Mouse (Mus musculus) CH12.LX (cell line): ENCODE results near the gene Dnajb1.

Experiments
- CHD2 ChIP-seq: IDR thresholded peaks from 2 replicates; pipeline ENCODE4 v1.6.1; 2011; ENCODE audit warnings: low read length, improper control_type of control experiment
- CTCF ChIP-seq, 2 experiments: IDR thresholded peaks in 1 of 2; conservative IDR thresholded peaks in 1 of 2; 2 replicates each; pipeline ENCODE4 v1.5.1; 2011 to 2012; ENCODE audit warnings: low read depth in 2 of 2, low read length in 2 of 2, improper control_type of control experiment in 1 of 2, inconsistent platforms in 1 of 2, mild to moderate bottlenecking in 1 of 2, moderate library complexity in 1 of 2
- EP300 ChIP-seq: IDR thresholded peaks from 2 replicates; pipeline ENCODE4 v1.6.1; 2011; ENCODE audit warnings: low read length, improper control_type of control experiment
- HCFC1 ChIP-seq: IDR thresholded peaks from 2 replicates; pipeline ENCODE4 v1.6.1; 2012; ENCODE audit warnings: low read depth, mild to moderate bottlenecking, inconsistent platforms, low read length, improper control_type of control experiment
- JUN ChIP-seq: IDR thresholded peaks from 2 replicates; pipeline ENCODE4 v1.6.1; 2011; ENCODE audit warnings: low read depth, mild to moderate bottlenecking, low read length, improper control_type of control experiment, moderate library complexity; ENCODE audit not compliant: insufficient read depth
- MAX ChIP-seq: IDR thresholded peaks from 2 replicates; pipeline ENCODE4 v1.6.1; 2011; ENCODE audit warnings: low read length, improper control_type of control experiment
- MAZ ChIP-seq: IDR thresholded peaks from 2 replicates; pipeline ENCODE4 v1.6.1; 2012; ENCODE audit warnings: low read depth, mild to moderate bottlenecking, inconsistent platforms, low read length, improper control_type of control experiment, moderate library complexity
- POLR2A ChIP-seq: IDR thresholded peaks from 2 replicates; pipeline ENCODE4 v1.6.1; 2011; ENCODE audit warnings: low read depth, mild to moderate bottlenecking, improper control_type of control experiment, low read length
- POLR2AphosphoS2 ChIP-seq: IDR thresholded peaks from 2 replicates; pipeline ENCODE4 v1.6.1; 2011; ENCODE audit warnings: low read depth, low read length, improper control_type of control experiment
- RAD21 ChIP-seq: IDR thresholded peaks from 2 replicates; pipeline ENCODE4 v1.6.1; 2011; ENCODE audit warnings: low read depth, mild to moderate bottlenecking, low read length, improper control_type of control experiment, moderate library complexity
- SIN3A ChIP-seq: IDR thresholded peaks from 2 replicates; pipeline ENCODE4 v1.6.1; 2012; ENCODE audit warnings: low read length, improper control_type of control experiment, inconsistent platforms
- TBP ChIP-seq: conservative IDR thresholded peaks from 2 replicates; pipeline ENCODE4 v1.6.1; 2011; ENCODE audit warnings: low read depth, low read length, improper control_type of control experiment

DNA sequence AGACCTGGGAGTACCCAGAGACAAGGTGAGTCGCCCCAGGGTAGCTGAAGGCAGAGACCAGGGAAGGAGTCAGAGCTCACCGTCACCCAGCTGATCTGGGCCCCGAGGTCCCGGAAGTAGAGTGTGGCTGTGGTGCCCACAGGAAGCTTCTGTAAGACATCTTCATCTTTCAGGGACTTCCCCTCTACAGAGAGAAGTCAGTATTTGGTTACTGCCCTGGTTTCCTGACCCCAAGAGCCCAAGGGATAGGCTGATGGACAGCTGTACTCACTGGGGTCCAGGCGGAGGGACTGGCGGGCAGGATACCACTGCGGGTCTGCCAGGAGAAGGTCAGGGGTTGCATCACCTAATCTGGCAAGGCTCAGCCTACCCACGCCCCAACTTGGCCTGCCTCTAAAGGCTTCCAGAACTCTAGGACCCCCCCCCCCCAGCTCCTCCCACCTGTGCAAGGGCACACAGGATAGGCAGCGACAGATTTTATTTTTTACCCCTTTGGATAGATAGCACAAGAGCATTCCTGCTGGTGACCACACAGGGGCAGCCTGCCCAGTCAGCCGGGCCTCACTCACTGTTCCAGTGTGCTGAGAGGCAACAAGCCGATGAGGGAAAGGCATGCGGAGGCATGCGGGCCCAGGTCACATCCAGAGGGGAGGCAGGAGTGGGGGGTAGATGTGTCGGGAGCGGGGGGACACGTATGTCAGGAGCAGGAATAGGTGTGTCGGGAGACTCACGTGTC is 34.7 kb upstream of the Dnajb1 start:
- no peak for TF ChIP-seq MAZ
- TF ChIP-seq MAX: no peak
- peak in 1 of 2 experiments; percentile 45; a peak in 2 of 4 replicates for TF ChIP-seq CTCF (conservative IDR thresholded peaks at IDR 0.05 in 1 of 2, IDR thresholded peaks at IDR 0.05 in 1 of 2; ENCODE audit: low read depth in 2 of 2, low read length in 2 of 2)
- TF ChIP-seq SIN3A: peak; percentile 92
- TF ChIP-seq JUN: no peak
- no peak; the same call in 1 of the 2 replicates for TF ChIP-seq RAD21
- no peak; the same call in 1 of the 2 replicates for TF ChIP-seq HCFC1
- no peak for TF ChIP-seq CHD2
- peak; percentile 55; the same call in 1 of the 2 replicates for TF ChIP-seq POLR2A
- TF ChIP-seq POLR2AphosphoS2: no peak
- TF ChIP-seq TBP: peak; percentile 59; the same call in 1 of the 2 replicates
- TF ChIP-seq EP300: 0 out of 2 replicates have a peak, but pooled peaks have one; percentile 38
